Mouse (Mus musculus): ENCODE measurements around the gene B830017H08Rik.
A peak's percentile ranks its signal among the peaks of the same experiment; 100 is the strongest.

The B830017H08Rik gene

GRCm38 (mm10) chr16:17851331-17851730 lies 18.4 kb downstream of the B830017H08Rik start:
- no peak for DNase-seq (ENCODE audit: low spot score in 2 of 2)

GRCm38 (mm10) chr16:17851860-17852259 lies 18.9 kb downstream of the B830017H08Rik start:
- DNase-seq (ENCODE audit: low spot score in 2 of 2): no peak

DNA sequence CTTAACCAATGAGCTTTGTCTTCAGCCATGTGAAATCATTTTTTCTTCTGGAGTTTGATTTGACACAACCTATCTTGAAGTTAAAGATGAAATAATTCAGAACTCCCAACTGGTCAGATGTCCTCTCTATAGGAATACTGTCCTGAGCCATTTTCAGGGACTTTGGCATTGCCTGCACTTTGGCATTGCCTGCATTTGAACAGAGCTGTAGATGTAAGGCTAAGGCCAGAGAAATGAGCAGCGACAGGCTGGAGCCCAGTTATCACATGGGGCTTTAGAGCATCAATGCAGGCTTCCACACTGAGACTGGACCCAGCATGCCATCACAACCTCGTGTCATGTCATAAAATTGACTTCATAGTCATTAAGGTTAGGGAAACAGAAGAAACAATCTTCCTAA lies 20.3 kb downstream of the B830017H08Rik start:
- DNase-seq (ENCODE audit: low spot score in 2 of 2): no peak

DNA sequence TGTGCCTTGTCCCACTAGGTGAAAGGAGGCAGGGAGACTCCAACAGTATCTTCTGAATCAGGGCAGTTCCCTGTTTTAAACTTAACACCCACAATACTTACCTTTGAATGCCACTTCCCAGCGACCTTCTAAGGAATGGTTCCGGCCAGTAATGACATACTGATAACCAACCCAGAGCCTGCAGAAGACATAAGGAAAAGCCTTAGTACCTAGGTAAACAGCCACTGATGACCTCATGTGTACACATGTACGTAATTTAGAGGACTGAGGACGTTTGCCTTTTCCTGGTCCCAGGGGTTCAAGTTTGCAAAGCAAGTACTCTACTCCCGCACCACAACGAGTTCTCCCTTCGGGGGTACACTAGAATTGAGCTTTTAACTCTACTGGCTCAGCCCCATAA lies 24.2 kb downstream of the B830017H08Rik start:
- DNase-seq (ENCODE audit: low spot score in 2 of 2): no peak

DNA sequence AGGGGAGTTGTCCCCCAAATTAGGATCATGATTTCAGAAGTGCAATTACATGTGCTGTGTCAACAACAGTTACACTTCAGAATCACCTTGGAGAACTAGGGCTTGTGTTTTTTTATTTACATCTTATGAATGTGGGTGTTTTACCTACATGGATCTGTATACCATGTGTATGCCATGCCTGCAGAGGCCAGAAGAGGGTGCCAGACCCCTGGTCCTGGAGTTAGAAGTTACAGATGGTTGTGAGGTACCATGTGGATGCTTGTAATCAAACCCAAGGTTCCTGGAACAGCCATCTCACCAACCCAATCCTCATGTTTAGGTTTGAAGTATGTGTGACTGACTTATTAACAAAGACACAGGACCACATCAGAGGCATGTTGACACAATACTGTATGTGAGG lies 25.7 kb downstream of the B830017H08Rik start:
- DNase-seq (ENCODE audit: low spot score in 2 of 2): no peak

DNA sequence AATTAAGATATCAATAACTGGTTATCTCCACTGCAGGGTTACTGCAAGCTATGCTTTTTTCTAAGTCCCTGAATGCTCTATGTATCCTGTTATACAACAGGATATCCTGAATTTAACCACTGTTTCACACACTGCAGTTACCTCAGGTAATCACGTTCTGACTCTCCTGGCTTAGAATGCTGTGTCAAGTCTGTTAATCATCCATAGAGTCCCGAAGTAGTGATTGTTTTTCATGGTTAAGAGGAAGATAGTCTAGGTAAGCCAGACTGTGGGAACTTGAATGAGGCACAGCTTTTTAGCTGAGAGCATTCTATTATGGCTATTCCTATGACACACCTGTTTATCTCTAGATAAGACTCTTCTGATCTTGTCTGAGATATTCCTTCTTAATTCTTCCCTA lies 32.4 kb downstream of the B830017H08Rik start:
- DNase-seq (ENCODE audit: low spot score in 2 of 2): no peak

- no peak for DNase-seq (ENCODE audit: low spot score in 2 of 2)
Observed at GRCm38 (mm10) chr16:17865770-17866169, 32.8 kb downstream of the B830017H08Rik start.

- DNase-seq (ENCODE audit: low spot score in 2 of 2): no peak
Observed at GRCm38 (mm10) chr16:17871248-17871647, 38.3 kb downstream of the B830017H08Rik start.

- no peak for DNase-seq (ENCODE audit: low spot score in 2 of 2)
Observed at GRCm38 (mm10) chr16:17872995-17873394, 40.1 kb downstream of the B830017H08Rik start.

DNA sequence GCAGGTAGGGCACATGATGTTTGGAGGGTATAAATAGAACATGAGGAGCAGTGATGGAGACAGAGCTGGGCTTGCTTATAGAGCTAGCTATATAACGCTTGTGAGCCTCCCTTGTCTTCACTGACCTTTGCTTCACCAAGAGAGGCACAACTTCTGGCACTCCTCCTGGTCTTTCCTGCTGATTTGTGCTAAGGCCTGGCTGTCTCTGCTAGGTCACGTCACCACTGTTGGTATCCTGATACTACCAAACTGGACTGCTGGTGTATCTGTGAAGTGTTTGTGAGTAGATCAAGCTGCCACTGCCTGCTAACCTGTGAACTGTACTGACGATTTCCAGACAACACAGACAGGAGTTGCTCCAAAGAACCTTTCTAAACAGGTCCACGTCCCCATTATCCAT lies 42.3 kb downstream of the B830017H08Rik start:
- peak in 1 of 2 experiments; percentile 18 for DNase-seq (ENCODE audit: low spot score in 2 of 2)

DNA sequence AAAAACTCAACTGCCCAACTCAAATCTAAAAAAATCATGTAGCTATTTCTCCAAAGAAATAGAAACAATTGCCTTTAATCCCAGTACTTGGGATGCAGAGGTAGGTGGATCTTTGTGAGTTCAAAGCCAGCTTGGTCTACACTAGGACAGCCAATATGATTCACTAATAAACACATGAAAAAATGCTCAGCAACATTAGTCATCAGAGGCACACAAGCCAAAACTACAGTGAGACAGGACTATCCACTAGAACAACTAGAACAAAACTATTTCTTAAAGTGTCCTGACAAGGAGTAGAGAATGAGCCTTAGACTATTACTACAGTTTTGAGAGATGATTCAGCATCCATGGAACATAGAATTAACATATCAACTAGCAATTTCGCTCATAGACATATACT lies 43.2 kb downstream of the B830017H08Rik start:
- no peak for DNase-seq (ENCODE audit: low spot score in 2 of 2)

GRCm38 (mm10) chr16:17879571-17879970 lies 46.6 kb downstream of the B830017H08Rik start:
- no peak for DNase-seq (ENCODE audit: low spot score in 2 of 2)

- DNase-seq (ENCODE audit: low spot score in 2 of 2): no peak
Observed at GRCm38 (mm10) chr16:17882196-17882595, 49.3 kb downstream of the B830017H08Rik start.

GRCm38 (mm10) chr16:17884116-17884515 lies 51.2 kb downstream of the B830017H08Rik start:
- DNase-seq (ENCODE audit: low spot score in 2 of 2): no peak
